Mouse (Mus musculus): ENCODE data around the gene Ndufs6. TPM values are rescaled to one million over a fixed set of nuclear protein-coding genes. Genes with fewer than 3 reads are reported as not detected.

Gene Ndufs6
- polyA plus RNA-seq, 2 experiments: 158 to 302 TPM

DNA sequence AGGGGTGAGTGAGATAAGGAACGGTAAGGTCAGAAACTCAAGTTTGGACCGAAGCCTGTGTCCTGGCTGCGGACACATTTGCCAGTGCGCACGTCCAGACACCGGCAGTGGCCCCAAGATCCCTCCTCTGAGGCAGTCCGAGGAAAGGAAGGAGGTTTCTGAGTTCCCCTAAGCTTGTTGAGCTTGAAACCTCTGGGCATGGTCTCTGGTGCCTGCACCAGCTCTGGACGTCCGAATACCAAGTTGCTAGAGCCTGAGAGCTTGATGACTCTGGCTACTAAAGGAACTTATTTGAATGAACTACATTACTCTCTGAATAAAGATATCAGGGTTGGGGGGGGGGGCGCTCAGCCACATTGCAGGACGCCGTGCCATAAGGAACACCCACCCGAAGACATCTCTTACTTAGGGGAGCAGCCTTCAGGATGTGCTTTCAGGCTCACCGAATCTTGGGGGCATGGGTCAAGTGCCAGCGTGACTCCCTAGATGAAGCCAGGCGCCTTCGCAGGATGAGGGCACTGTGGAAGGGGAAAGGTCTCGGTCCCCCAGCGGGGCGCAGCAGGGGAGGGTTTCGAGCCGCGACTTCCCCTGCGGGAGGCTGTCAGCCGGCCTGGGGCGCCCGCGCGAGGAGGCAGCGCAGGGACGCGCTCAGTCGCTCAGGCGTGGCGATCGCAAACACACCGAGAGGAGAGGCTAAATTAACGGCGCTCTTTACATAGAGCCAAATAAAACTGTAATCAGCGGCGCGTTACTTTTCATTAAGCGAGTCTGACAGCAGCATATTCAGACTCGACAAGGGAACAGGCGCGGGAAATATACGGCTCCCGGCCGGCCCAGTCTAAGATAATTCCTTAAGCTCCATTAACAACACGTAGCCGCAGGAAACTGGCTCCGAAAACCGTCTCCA lies 56.8 kb downstream of the Ndufs6 start:
- Histone ChIP-seq H3K27ac (no peak overlapping the region), H3K4me1 (replicated peaks; ENCODE audit: control insufficient read depth in 2 of 2, insufficient read depth in 2 of 2, low read length in 1 of 2) (no peaks in the 10 kb centered on the region), H3K36me3 (replicated peaks; ENCODE audit: control insufficient read depth, insufficient read depth, low read depth) (no peaks in the 10 kb centered on the region), H3K4me2 (ENCODE audit: low read depth) (no peak overlapping the region), H3K9ac (replicated peaks) (no peak overlapping the region), H3K27me3 (ENCODE audit: control insufficient read depth, insufficient read depth, low read length) (peaks cover 77% of the 10 kb centered on the region), H3K4me3 (ENCODE audit: insufficient read depth in 1 of 2, low read depth in 2 of 2, low read length in 2 of 2) (no peak overlapping the region), H3K9me3 (ENCODE audit: control insufficient read depth, low read length) (no peaks in the 10 kb centered on the region)
- WGBS (ENCODE audit: insufficient replicate concordance): 2% methylated on average over 53 of the region's 53 CpGs
- TF ChIP-seq CTCF (IDR thresholded peaks at IDR 0.05; ENCODE audit: low read depth) (no peak), EP300 (IDR thresholded peaks at IDR 0.05; ENCODE audit: low read depth) (no peak)
- ATAC-seq (ENCODE audit: insufficient read depth) (no peak), DNase-seq (ENCODE audit: low read depth in 3 of 3, low spot score in 3 of 3) (no peak)

DNA sequence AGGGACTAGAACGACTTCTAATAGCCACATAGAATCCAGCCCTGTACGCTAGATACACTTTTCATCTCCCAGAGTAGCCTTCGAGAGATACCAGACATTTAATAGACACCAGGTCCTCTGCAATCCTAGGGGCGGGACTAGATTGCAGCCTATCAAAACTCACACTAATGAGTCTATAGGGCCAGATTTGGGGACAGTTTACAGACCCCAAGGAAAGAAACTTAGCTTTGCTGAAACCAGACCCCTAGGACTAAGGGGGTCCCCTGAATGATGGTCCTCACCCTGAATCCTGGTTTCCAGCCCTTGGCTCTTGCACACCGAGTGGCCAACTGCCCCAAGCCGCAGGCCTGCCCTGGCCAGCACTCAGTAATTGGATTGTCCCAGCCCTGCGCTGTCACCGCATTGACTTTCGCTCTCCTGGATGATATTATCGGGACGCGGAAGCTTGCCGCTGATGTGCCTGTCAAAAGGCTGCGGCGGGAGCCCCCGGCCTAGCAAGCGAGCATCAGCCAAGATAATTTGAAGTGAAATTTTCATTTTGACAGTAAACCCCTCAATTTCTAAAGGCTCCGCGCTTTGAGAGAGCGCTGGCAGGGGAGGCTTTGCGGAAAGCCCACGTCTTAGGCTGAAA lies 57.8 kb downstream of the Ndufs6 start:
- Histone ChIP-seq H3K36me3 (replicated peaks; ENCODE audit: control insufficient read depth, insufficient read depth, low read depth) (no peaks in the 10 kb centered on the region), H3K27me3 (ENCODE audit: control insufficient read depth, insufficient read depth, low read length) (peaks cover 84% of the 10 kb centered on the region), H3K9me3 (ENCODE audit: control insufficient read depth, low read length) (no peaks in the 10 kb centered on the region), H3K4me3 (ENCODE audit: insufficient read depth in 1 of 2, low read depth in 2 of 2, low read length in 2 of 2) (no peak overlapping the region), H3K4me1 (replicated peaks; ENCODE audit: control insufficient read depth in 2 of 2, insufficient read depth in 2 of 2, low read length in 1 of 2) (no peaks in the 10 kb centered on the region), H3K27ac (no peak overlapping the region), H3K9ac (replicated peaks) (no peak overlapping the region), H3K4me2 (ENCODE audit: low read depth) (no peak overlapping the region)
- TF ChIP-seq CTCF (IDR thresholded peaks at IDR 0.05; ENCODE audit: low read depth) (no peak), EP300 (IDR thresholded peaks at IDR 0.05; ENCODE audit: low read depth) (no peak)
- DNase-seq (ENCODE audit: low read depth in 3 of 3, low spot score in 3 of 3) (no peak), ATAC-seq (ENCODE audit: insufficient read depth) (no peak)
- WGBS (ENCODE audit: insufficient replicate concordance): 8% methylated on average over 22 of the region's 22 CpGs

DNA sequence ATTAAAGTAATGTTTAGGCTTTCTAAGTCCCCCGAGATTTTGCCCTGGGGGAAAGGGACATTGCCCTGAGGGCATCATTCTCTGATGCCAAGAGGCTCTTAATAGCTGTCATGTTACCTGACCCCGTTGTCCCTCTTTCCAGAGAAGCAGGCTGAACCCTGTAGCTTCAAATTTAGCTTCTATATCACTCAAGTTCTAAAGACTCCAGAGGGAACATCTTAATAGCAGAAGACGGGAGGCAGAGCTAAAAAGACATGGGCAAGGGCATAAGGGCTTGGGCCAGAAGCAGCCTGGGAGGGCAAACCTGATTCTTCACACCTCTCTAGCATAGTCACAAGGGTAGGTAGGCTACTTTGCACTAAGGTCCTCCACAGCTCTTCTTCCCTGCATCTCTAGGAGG lies 58.5 kb downstream of the Ndufs6 start:
- Histone ChIP-seq H3K9me3 (ENCODE audit: control insufficient read depth, low read length) (no peaks in the 10 kb centered on the region), H3K27me3 (ENCODE audit: control insufficient read depth, insufficient read depth, low read length) (peaks cover 91% of the 10 kb centered on the region), H3K4me2 (ENCODE audit: low read depth) (no peak overlapping the region), H3K4me3 (ENCODE audit: insufficient read depth in 1 of 2, low read depth in 2 of 2, low read length in 2 of 2) (no peak overlapping the region), H3K27ac (no peak overlapping the region), H3K9ac (replicated peaks) (no peak overlapping the region), H3K36me3 (replicated peaks; ENCODE audit: control insufficient read depth, insufficient read depth, low read depth) (no peaks in the 10 kb centered on the region), H3K4me1 (replicated peaks; ENCODE audit: control insufficient read depth in 2 of 2, insufficient read depth in 2 of 2, low read length in 1 of 2) (no peaks in the 10 kb centered on the region)
- no peak for ATAC-seq (ENCODE audit: insufficient read depth)
- WGBS (ENCODE audit: insufficient replicate concordance): 16% methylated on average over 3 of the region's 3 CpGs
- TF ChIP-seq CTCF (IDR thresholded peaks at IDR 0.05; ENCODE audit: low read depth): no peak
- TF ChIP-seq EP300 (IDR thresholded peaks at IDR 0.05; ENCODE audit: low read depth): no peak
- DNase-seq (ENCODE audit: low read depth in 3 of 3, low spot score in 3 of 3): no peak

Other genes with a start within 250 kb of the Ndufs6 start
- not detected in 2 replicates for gene Irx4, start 68.1 kb downstream of the Ndufs6 start, polyA plus RNA-seq (2012; rRNA removed)
- gene Irx4, start 68.1 kb downstream of the Ndufs6 start, polyA plus RNA-seq (2014; fragmentation: Nextera tagmentation; extraction: Ambion mirVana): 0.05 TPM in 1 of 2 replicates, not detected in the other
- gene Mrpl36, start within 50 bp of the Ndufs6 start, polyA plus RNA-seq (2012; rRNA removed): 49.6 and 52.4 TPM in 2 replicates
- 86.7 and 93.8 TPM in 2 replicates for gene Mrpl36, start within 50 bp of the Ndufs6 start, polyA plus RNA-seq (2014; fragmentation: Nextera tagmentation; extraction: Ambion mirVana)
- 49.5 and 61.0 TPM in 2 replicates for gene Lpcat1, start 138.7 kb upstream of the Ndufs6 start, polyA plus RNA-seq (2012; rRNA removed)
- gene Lpcat1, start 138.7 kb upstream of the Ndufs6 start, polyA plus RNA-seq (2014; fragmentation: Nextera tagmentation; extraction: Ambion mirVana): 63.7 and 72.5 TPM in 2 replicates
- gene Slc6a3, start 208.2 kb upstream of the Ndufs6 start, polyA plus RNA-seq (2012; rRNA removed): 0.59 and 0.63 TPM in 2 replicates
- gene Slc6a3, start 208.2 kb upstream of the Ndufs6 start, polyA plus RNA-seq (2014; fragmentation: Nextera tagmentation; extraction: Ambion mirVana): 0.75 and 1.4 TPM in 2 replicates